Mouse (Mus musculus) adrenal gland, postnatal 14 days (tissue): ENCODE data around the gene Ube2l3. TPM values are rescaled to one million over a fixed set of nuclear protein-coding genes. Genes with fewer than 3 reads are reported as not detected.

ENCODE experiments used
- DNase-seq: peaks from one replicate; pipeline ENCODE4 v3.0.0; 2021; ENCODE audit warnings: mixed read lengths
- total RNA-seq: library from RNA; stranded (reverse); gene quantifications from 2 replicates; pipeline ENCODE4 v1.2.3, GENCODE M21; 2021

The Ube2l3 gene
- total RNA-seq, 1 experiment from 2014 or later = 190 TPM

DNA sequence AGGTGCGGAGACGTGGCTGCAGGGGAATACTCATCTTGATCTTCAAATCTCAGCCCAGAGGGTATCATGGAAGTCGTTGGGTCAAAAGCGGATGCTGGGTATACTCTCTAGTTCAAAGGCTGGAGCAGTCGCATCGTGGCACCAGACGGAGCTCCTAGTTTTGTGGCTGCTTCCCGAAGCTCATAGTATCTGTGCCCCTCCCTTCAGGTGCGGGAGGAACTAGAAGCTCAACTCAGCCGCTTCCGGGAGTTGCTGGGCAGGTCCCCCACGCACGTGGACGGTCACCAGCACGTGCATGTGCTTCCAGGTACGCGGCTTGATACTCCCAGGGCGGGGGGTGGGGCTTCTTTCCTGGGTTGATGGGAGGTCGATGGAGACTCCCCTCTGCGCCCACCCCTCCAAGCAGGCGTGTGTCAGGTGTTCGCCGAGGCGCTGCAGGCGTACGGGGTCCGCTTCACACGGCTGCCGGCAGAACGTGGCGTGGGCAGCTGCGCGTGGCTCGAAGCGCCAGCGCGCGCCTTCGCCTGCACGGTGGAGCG, 55.0 kb downstream of the Ube2l3 start:
- DNase-seq = peak; percentile 33

DNA sequence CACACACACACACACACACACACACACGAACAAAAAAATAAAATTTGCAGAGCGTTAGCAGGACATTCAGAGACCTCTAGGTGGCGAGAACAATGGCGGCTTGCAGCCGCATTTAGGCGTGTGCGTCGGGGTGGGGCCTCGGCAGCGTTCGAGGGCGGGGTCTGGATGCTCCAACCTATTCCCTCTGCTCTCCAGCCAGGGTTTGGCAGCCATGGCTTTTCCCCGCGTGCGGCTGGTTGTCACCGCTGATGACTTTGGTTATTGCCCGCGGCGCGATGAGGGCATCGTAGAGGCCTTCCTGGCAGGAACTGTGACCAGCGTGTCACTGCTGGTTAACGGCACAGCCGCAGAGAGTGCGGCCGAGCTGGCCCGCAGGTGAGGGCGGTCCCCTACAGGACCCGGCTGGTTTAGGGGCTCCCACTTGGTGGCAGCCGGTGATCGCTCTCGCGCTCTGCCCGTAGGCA, 55.6 kb downstream of the Ube2l3 start, which contains the start of gene Ccdc116:
TSS of gene Ccdc116 (minus strand) at position 458 of the 464 bp plus-strand sequence.
- DNase-seq = peak; percentile 89

DNA sequence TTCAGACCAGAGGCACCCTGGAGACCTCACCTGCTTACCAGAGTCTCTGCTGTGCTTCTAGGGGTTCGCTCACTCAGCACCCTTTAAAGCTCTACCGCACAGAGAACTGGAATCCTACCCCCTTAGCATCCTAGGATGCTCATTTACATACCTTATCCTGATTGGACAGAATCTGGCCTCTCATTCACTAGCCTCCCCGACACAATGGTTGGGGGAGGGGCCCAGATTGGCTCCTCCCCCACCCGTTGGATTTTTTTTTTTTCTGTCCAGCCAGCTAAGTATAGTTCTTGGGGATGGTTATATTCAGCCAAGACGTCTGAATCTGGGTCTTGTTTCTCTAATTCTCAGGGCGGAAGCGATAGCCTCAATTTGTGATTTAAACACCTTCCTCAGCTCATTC, 58.1 kb downstream of the Ube2l3 start, which contains the start of gene Ydjc:
TSS of gene Ydjc (plus strand) at position 283 of the 400 bp plus-strand sequence.
- DNase-seq = no peak

DNA sequence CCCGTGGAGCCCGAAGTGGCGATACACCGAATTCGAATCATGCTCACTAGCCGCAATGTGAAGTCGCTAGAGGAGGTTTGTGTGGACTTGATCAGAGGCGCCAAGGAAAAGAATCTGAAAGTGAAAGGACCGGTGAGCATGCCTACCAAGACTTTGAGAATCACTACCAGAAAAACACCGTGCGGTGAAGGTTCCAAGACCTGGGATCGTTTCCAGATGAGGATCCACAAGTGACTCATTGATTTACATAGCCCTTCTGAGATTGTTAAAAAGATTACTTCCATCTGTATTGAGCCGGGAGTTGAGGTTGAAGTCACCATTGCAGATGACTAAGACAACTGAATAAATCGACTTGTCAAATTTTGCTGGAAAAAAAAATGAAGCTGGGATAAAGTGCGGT, 65.1 kb downstream of the Ube2l3 start:
- DNase-seq = peak; percentile 22

DNA sequence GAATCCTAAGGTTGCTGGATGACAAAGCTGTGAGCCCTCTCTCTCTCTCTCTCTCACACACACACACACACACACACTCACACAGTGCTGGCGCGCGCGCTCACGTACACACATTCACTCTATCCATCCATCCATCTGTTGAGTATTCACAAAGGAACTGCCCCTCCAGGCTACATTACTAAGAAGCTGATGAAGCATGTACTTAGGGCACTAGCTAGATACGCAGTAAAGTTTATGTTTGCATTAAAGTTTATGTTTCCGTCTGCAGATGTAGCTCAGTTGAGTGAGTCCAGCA, 69.6 kb downstream of the Ube2l3 start:
- DNase-seq = no peak

DNA sequence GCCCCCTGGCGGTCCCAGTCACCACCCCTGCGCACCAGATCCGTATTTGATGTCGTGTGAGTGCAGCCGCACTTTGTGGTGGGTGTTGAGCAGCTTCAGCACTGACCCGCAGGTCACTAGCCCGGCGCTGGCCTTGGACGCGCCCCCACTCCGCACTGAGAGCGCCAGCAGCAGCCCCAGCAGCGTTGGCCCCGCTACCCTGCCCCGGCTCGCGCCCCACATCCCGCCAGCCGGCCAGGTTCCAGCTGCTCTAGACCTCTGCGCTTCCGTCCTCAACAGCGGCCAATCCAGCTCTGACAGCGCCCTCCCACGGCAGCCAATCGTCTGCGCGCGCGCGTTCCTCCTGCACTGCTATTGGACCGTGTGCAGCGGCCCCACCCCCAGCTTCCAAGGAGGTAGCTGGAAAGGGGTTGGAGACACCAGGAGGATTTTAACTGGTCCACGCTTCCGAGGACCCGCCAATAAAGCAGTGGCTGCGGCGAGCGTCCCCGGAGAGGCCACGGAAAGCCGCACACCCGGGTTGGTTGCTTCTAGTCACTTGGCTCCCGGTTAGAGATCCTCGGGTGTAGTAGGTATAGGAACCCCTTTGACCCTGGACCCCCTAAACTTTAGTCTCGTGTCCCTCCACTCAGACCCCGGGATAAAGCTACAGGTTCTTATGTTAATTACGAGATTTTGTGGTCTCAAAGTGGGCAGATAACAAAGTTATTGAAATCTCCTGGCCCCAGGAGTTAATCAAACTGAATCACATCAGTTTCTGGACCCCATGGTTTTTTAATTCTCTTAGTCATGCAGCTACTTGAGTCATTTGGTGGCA, 70.2 kb downstream of the Ube2l3 start, which contains the start of gene Sdf2l1:
TSS of gene Sdf2l1 (minus strand) at position 295 of the 817 bp plus-strand sequence.
- peak; percentile 98 for DNase-seq

DNA sequence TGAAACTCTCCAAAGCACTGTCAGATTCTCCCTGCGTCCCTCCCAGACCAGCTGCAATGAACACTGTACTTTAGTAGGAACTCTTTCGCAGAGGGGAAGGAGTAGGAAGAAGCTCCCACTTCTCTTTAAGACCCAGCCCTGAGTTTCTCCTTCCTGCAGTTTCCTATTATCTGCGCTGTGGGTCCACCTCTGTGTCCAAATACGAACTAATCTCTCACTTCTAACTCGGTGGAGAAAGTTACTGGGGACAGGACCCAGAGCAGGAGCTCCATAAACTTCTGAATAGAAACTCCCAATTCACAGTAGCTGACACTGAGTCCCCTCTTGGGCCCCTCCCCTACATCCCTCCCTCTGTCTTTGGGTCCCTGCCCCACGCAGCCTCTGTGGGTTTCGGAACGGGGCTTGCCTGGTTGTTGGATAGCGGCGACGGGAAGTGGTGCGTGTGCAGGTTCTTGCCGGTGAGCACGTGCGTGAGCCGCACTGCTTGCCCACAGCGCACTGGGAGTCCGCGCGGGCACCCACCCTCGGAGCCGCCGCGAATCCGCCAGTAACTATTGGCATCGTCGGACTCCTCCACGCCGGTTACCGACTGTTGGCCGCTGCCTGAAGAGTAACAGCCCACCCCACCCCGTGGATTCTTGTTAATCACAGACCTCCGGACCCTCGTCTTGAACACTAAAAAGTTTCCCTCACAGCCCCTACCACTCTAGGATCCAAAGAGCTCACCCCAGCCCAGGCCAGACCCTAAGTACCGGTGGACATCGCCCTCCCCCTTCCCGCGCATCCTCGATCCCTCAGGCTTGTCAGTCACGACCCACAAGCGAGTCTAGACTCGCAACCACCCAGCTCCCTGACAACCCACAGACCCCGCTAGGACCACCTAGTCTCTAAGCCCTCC, 71.0 kb downstream of the Ube2l3 start:
- DNase-seq = peak; percentile 27

DNA sequence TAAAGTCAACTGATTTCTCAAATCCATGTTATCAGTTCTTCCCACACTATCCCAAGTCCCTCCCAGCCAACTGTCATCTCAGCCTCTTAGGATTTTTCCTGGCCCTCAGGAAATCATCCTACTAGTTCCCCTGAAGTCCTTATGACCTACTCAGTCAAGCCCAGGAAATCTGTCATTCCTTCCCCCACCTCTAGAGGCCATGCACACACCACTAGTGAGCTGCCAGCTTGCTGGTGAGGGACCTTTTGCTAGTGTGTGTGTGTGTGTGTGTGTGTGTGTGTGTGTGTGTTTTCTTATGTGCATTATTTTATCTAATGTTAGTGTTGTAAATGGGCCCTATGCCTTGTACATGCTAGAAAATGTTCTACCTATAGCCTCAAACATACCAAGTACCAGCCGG, 75.2 kb downstream of the Ube2l3 start:
- DNase-seq = peak; percentile 72

DNA sequence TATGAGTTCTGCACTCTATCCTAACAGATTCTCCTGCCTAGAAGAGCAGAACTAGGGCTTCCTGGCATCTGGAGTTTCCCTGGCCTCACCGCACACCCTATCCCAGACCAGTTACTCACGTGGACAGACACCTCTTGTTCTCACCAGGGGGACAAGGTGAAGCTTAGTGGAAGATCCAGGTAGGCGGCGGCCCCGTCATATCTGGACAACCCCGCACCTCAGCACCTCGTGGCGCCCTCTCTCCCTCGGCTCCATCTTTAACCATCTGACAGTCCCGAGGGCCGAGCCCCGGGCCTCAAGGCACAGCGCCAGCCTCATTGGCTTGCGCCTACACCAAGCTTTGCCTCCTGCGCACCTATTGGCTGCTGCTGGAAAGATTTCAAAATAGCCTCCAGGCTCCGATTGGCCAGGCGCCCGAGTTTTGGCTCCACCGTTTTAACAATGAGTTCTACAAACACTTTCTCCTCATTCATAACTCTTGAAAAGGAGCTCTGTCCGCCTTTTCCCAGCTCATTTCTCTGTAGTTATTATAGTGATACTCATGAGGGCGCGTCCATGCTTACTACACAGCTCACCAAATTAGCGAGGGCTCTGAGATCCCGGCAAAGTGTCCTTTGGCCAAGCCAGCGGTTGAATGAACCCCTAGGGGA, 77.5 kb downstream of the Ube2l3 start, which contains the start of gene 2610318N02Rik:
TSS of gene 2610318N02Rik (minus strand) at position 297 of the 650 bp plus-strand sequence.
- DNase-seq = peak; percentile 90

DNA sequence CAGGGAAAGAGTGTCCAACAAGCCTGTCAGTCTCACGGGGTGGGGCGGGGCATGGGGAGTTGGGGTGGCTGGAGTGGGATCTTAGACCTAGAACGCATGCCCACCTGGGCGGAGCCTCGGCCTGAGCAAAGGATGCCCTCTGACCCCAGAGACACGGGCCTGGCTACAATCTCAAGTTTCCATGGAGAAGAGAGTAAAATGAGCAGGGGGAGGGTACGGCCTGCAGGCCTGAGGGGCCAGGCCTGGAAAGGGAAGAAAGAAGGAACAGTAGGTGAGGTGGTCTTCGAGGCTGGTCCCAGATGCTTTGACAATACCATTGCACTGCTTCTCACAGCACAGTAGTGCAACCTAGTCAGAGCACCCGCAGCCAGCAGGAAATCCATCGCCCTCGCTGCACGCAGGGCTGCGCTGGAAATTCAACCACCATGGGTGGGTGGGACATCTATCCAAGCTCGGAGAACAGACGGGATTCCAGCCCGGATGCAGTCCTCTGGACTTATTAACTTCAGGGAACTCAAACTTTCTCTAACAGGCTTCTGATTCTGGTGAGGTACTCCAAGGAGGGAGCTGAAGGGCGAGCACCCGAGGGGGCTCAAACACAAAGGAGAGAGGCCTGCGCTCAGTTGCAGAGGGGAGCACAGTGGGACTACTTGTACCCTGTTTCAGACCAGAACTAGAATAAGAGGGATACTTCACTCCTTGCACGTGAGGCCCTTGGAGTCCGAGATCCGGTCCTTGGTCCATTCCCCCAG, 78.2 kb downstream of the Ube2l3 start:
- DNase-seq = no peak

DNA sequence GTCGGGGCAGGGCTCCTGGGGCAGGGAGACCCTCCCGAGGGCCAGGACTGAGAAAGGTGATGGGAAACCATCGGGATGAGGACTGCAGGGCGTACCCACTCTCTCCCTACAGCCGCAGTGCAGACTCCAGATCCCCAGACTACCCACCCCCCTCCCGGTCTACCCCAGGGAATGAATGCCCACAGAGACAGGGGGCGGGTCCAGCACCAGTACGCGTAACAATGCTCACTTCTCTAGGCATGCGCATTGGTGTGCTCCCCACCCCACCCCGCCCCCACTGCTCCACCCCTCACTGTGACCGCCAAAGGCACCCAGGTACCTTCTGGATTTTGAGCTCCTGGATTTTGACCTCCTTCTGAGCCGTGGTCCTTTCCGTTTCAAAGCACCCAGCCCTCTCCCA, 80.9 kb downstream of the Ube2l3 start:
- no peak for DNase-seq

DNA sequence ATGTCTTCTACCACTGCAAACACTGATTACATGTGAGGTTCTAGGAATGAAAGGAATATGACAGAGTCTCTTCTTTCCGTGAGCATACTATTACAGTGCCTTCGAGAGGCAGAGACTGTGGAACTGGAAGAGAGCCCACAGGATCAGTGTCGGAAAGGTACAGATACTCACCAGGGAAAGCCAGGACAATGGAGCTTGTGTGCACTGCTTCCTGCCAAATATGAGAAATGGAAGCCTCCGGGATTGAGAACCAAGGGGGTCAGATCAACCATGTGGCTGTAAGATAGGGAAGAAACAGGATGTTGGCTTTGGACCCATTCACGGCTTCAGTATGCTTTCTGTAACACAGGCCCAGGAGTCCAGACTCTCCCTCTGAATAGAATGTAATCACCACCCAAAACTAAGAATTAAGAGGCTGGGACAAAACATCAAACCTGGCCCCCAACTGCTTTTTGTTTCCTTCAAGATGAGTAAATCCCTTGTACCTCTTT, 85.1 kb downstream of the Ube2l3 start:
- DNase-seq = no peak

DNA sequence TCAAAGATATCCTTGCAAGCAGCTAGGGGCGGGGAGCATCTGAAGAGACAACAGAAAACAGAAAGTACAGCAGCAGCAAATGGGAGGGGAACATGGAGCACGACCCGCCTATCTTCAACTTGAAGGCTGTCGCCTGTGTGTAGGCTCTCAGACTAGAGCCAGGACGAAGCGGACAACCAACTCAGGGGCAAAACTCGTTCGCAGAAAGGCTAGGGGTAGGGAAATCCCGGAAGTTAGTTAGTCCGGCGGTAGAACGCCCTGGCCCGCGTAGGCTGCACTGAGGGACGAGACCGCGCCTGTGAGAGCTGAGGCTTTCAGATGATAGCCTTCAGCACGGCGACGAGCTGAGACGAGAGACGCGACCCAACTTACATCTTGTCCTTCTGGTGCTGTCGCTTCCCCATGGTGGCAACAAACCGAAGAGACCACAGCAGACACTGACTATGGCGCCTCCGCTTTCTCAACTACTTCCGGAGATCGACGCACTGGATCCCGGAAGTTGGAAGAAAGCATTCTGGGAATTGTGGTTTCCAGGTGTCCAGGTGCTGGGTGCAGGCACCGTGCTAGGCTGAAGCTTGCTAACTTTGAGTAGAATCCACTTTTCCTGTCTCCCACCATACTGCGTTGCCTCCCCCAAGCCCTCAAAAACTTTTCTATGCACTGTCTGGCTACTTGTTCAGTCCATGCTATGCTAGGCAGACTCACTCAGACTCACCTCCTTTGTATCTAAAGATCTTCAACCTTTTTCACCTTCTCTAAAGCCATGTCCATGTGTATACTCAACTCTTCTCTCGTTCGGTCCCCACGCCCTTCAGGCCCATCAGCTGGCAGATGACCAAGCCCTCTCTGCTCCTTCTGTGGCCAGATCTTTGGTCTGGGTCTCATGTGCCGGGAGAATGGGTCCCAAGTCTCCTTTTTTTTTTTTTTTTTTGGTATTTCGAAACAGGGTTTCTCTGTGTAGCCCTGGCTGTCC, 91.4 kb downstream of the Ube2l3 start, which contains the start of gene Ppil2:
TSS of gene Ppil2 (minus strand) at position 487 of the 973 bp plus-strand sequence.
- peak; percentile 81 for DNase-seq

DNA sequence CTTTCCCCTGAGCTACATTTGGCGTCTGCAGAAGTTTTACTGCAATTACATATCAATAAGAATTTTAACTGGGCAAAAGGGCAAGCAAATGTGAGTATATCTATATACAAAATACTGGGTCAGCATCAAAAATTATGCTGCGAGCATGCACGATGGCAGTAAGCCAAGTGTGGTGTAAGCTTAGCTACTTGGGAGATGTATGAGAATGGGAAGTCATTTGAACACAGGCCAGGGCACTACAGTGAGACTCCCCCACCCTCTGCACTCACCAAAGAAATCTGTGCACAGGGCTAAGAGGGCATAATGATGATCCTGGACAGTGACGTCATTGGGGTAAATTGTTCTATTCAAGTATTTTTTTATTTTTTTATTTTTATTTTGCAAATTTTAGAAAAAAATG, 97.8 kb downstream of the Ube2l3 start:
- no peak for DNase-seq

DNA sequence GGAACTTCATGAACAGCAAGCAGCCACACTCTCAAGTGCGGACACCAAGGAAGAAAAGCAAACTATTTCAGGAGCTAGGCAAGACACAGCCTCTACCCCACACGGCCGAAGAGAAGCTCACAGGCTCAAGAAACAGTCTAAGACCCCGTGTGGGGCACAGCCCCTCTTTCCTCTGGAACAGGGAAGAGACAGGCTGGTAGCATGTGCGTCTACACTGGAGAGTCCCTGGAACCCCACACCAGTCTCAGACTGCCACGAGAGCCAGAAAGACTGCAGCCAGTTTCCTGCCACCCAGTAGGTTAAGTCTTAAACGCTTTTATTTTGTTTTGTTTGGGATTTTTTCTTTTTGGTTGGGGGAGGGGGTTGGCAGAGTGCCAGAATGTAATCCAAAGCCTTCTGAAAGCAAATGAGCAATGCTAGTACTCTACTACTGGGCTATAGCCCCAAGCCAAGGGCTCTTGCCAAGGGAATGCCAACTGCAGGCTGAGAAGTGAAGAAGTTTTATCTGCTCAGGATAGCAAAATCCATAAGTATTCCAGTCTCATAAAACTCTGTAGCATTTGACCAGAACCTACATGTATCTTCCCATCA, 99.7 kb downstream of the Ube2l3 start:
- peak; percentile 35 for DNase-seq
